Mouse (Mus musculus) G1E-ER4 (cell line): Measurements from ENCODE around the gene Ly6g6e. TPM values are rescaled to one million over a fixed set of nuclear protein-coding genes. Genes with fewer than 3 reads are reported as not detected.

Experiments used
- GATA1 ChIP-seq: IDR thresholded peaks from one replicate; pipeline ENCODE4 v1.8.0; 2012; ENCODE audit warnings: low read length, inconsistent platforms
- polyA plus RNA-seq: library from polyadenylated mRNA; stranded (reverse); fragments of >175 nt; gene quantifications from 2 replicates; pipeline ENCODE4 v1.2.3, GENCODE M21; 2012

Gene Ly6g6e
- polyA plus RNA-seq, result not detected in 2 replicates

- no peak for TF ChIP-seq GATA1
Observed at GRCm38 (mm10) chr17:35076507-35077176, at the start of gene Ly6g6e. Gene Ly6g6e (plus strand): TSS chr17:35076902.

- TF ChIP-seq GATA1, result no peak
Observed at GRCm38 (mm10) chr17:35027277-35028068, 49.2 kb upstream of the Ly6g6e start, which contains the start of gene Sapcd1. Gene Sapcd1 (minus strand): TSS chr17:35028016.

GRCm38 (mm10) chr17:35028315-35028714, 48.4 kb upstream of the Ly6g6e start:
- no peak for TF ChIP-seq GATA1

GRCm38 (mm10) chr17:35029691-35030532, 46.8 kb upstream of the Ly6g6e start:
- TF ChIP-seq GATA1, result no peak

GRCm38 (mm10) chr17:35031272-35031671, 45.4 kb upstream of the Ly6g6e start:
- TF ChIP-seq GATA1, result no peak

GRCm38 (mm10) chr17:35031880-35032279, 44.8 kb upstream of the Ly6g6e start:
- TF ChIP-seq GATA1, result no peak

GRCm38 (mm10) chr17:35032323-35032870, 44.3 kb upstream of the Ly6g6e start:
- no peak for TF ChIP-seq GATA1

- TF ChIP-seq GATA1, result no peak
Observed at GRCm38 (mm10) chr17:35034896-35035295, 41.8 kb upstream of the Ly6g6e start.

- no peak for TF ChIP-seq GATA1
Observed at GRCm38 (mm10) chr17:35039121-35039873, 37.4 kb upstream of the Ly6g6e start.

GRCm38 (mm10) chr17:35043794-35044193, 32.9 kb upstream of the Ly6g6e start:
- TF ChIP-seq GATA1, result no peak

GRCm38 (mm10) chr17:35044904-35045806, 31.5 kb upstream of the Ly6g6e start:
- TF ChIP-seq GATA1, result peak; percentile 25

GRCm38 (mm10) chr17:35045807-35046680, 30.7 kb upstream of the Ly6g6e start:
- no peak for TF ChIP-seq GATA1
